Mouse (Mus musculus) heart, embryonic 16.5 days (tissue): ENCODE measurements around the gene Klhdc4. TPM values are rescaled to one million over a fixed set of nuclear protein-coding genes. Genes with fewer than 3 reads are reported as not detected.

ENCODE experiments used
- ATAC-seq: fragments of 200-750 bp; cut with Nextera tagmentation; replicated peaks from 2 replicates; pipeline ENCODE4 v1.8.0; 2017; ENCODE audit warnings: moderate number of reproducible peaks; ENCODE audit not compliant: insufficient read depth, low FRiP score; ENCODE audit errors: extremely low read depth
- H3K27ac ChIP-seq: fragments of 300-500 bp; sonication (generic); 2 replicates; pipeline ENCODE4 v1.5.1; 2014; ENCODE audit warnings: mild to moderate bottlenecking, low read length, control low read depth, moderate library complexity
- H3K27me3 ChIP-seq: fragments of 300-500 bp; sonication (generic); 2 replicates; pipeline ENCODE4 v1.6.1; 2014; ENCODE audit warnings: low read length, mixed read lengths; ENCODE audit not compliant: control insufficient read depth, insufficient read depth
- H3K36me3 ChIP-seq: fragments of 300-500 bp; sonication (generic); 2 replicates; pipeline ENCODE4 v1.6.1; 2014; ENCODE audit not compliant: control insufficient read depth, insufficient read depth
- H3K4me1 ChIP-seq: fragments of 300-500 bp; sonication (generic); 2 replicates; pipeline ENCODE4 v1.6.1; 2014; ENCODE audit warnings: low read length, mixed read lengths; ENCODE audit not compliant: control insufficient read depth, insufficient read depth
- H3K4me2 ChIP-seq: fragments of 300-500 bp; sonication (generic); 2 replicates; pipeline ENCODE4 v1.6.1; 2014; ENCODE audit warnings: low read depth, mild to moderate bottlenecking, control low read depth, low read length
- H3K4me3 ChIP-seq: fragments of 300-500 bp; sonication (generic); 2 replicates; pipeline ENCODE4 v1.5.1; 2014; ENCODE audit warnings: mild to moderate bottlenecking, control low read depth, low read length
- H3K9ac ChIP-seq: fragments of 300-500 bp; sonication (generic); 2 replicates; pipeline ENCODE4 v1.6.1; 2014; ENCODE audit warnings: low read length, control low read depth
- H3K9me3 ChIP-seq: fragments of 300-500 bp; sonication (generic); replicated peaks from 2 replicates; pipeline ENCODE4 v1.6.1; 2016; ENCODE audit warnings: low read length; ENCODE audit not compliant: control insufficient read depth
- WGBS: fragments of 180-500 bp; shearing (Covaris S2); extraction: QIAGEN DNeasy Blood & Tissue Kit; methylation state at CpG from one replicate; pipeline ENCODE4 v1.1.7; 2014; 5-methylcytosine and 5-hydroxymethylcytosine counted together
- polyA plus RNA-seq: library from polyadenylated mRNA; unstranded; fragments of >200 nt; fragmentation: Nextera tagmentation; extraction: Ambion mirVana; gene quantifications from 2 replicates; pipeline ENCODE4 v1.2.1, GENCODE M21; 2015

Klhdc4 gene
- polyA plus RNA-seq, 1 experiment from 2014 or later, result 27.0 TPM

- no peak overlapping the region for H3K27ac ChIP-seq
- H3K9me3 ChIP-seq, result no peaks in the 10 kb centered on the region
- no peaks in the 10 kb centered on the region for H3K36me3 ChIP-seq
- no peak overlapping the region for H3K9ac ChIP-seq
- ATAC-seq, result no peak
- H3K27me3 ChIP-seq, result 0 out of 2 replicates have a peak, but pooled peaks cover 4% of the 10 kb centered on the region
- WGBS, result 78% methylated on average over 7 of the region's 7 CpGs
- H3K4me3 ChIP-seq, result no peak overlapping the region
- peaks cover 9% of the 10 kb centered on the region for H3K4me1 ChIP-seq
- H3K4me2 ChIP-seq, result no peak overlapping the region
Measured at GRCm38 (mm10) chr8:121868896-121869295, 39.5 kb upstream of the Klhdc4 start.

DNA sequence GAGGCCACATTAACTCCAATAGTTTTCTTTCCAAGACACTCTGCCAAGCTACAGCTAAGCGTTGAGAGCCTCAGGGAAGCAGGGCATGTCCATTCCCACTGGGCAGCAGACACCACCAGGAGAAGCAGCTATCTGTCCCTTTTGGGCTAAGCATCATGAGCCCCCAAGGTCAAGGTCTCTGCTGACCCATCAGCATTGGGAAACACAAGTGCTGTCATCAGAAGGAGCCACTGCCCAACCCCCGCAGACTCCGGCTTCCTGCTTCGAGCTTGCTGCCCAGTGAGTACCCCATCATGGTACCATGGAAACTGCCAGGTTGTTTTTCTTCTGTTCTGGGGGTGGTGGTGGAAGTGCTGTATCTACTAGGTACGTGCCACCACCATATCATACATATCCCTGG lies 38.8 kb upstream of the Klhdc4 start:
- H3K9me3 ChIP-seq, result no peaks in the 10 kb centered on the region
- H3K4me2 ChIP-seq, result no peak overlapping the region
- H3K36me3 ChIP-seq, result no peaks in the 10 kb centered on the region
- no peak overlapping the region for H3K4me3 ChIP-seq
- H3K4me1 ChIP-seq, result peaks cover 9% of the 10 kb centered on the region; the same call in 1 of the 2 replicates
- no peak for ATAC-seq
- 79% methylated on average over 5 of the region's 5 CpGs for WGBS
- 0 out of 2 replicates have a peak, but pooled peaks cover 4% of the 10 kb centered on the region for H3K27me3 ChIP-seq
- no peak overlapping the region for H3K9ac ChIP-seq
- H3K27ac ChIP-seq, result no peak overlapping the region

GRCm38 (mm10) chr8:121865356-121865755 lies 36.0 kb upstream of the Klhdc4 start:
- no peak for ATAC-seq
- H3K9ac ChIP-seq, result no peak overlapping the region
- whole genome bisulfite sequencing, result 75% methylated on average over 8 of the region's 8 CpGs
- no peak overlapping the region for H3K27ac ChIP-seq
- H3K4me1 ChIP-seq, result no peaks in the 10 kb centered on the region
- no peaks in the 10 kb centered on the region for H3K27me3 ChIP-seq
- H3K4me2 ChIP-seq, result no peak overlapping the region
- H3K4me3 ChIP-seq, result no peak overlapping the region
- no peaks in the 10 kb centered on the region for H3K9me3 ChIP-seq
- H3K36me3 ChIP-seq, result no peaks in the 10 kb centered on the region

- 52% methylated on average over 12 of the region's 12 CpGs for WGBS
- Histone ChIP-seq H3K4me2 (no peak overlapping the region), H3K4me3 (no peak overlapping the region), H3K27ac (no peak overlapping the region), H3K27me3 (no peaks in the 10 kb centered on the region), H3K36me3 (no peaks in the 10 kb centered on the region), H3K9me3 (no peaks in the 10 kb centered on the region), H3K9ac (no peak overlapping the region), H3K4me1 (no peaks in the 10 kb centered on the region)
- ATAC-seq, result peak; percentile 54
Measured at GRCm38 (mm10) chr8:121861806-121862548, 32.6 kb upstream of the Klhdc4 start.

DNA sequence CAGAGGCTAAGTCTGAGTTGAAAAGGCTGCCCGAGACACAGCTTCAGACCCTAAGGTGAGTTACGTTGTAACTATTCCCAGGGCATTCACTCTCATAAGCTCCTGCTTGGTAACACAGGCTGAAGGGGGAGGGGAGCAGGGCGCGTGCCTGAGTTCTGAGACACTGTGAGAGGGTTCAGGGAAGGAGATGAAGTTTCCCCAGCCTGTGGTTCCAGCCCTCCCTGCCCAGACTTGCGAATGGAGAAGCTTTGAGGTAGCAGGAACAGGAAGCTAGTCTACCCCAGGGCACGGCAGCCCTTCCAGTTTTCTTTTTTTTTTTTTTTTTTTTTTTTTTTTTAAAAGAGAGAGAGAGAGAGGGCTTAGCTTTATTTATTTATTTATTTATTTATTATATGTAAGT lies 31.9 kb upstream of the Klhdc4 start:
- no peaks in the 10 kb centered on the region for H3K36me3 ChIP-seq
- 49% methylated on average over 6 of the region's 6 CpGs for WGBS
- no peak overlapping the region for H3K4me2 ChIP-seq
- no peaks in the 10 kb centered on the region for H3K4me1 ChIP-seq
- no peak overlapping the region for H3K9ac ChIP-seq
- ATAC-seq, result no peak
- H3K27ac ChIP-seq, result no peak overlapping the region
- no peaks in the 10 kb centered on the region for H3K9me3 ChIP-seq
- H3K27me3 ChIP-seq, result no peaks in the 10 kb centered on the region
- H3K4me3 ChIP-seq, result no peak overlapping the region

DNA sequence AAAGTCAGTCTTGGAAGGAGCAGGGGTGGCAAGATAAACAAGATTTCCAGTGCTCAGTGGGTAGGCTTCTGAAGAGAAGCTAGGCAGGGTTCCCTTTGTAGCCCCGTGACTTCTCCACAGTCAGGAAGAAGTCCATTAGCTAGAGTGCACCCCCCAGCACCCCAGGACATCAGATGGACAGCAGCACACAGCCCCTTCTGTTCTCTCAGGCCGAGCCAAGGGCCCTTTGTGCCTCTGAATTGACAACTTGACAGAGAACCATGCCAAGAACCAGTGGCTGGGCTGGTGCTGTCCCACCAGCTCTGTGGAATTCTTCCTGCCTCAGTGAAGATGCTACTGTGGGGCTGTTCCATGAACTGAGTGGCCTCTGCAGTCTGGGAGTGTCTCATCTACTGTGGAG lies 28.4 kb upstream of the Klhdc4 start:
- peaks cover 6% of the 10 kb centered on the region for H3K4me1 ChIP-seq
- H3K9me3 ChIP-seq, result no peaks in the 10 kb centered on the region
- WGBS, result 38% methylated on average over 2 of the region's 2 CpGs
- H3K9ac ChIP-seq, result no peak overlapping the region
- no peaks in the 10 kb centered on the region for H3K27me3 ChIP-seq
- no peaks in the 10 kb centered on the region for H3K36me3 ChIP-seq
- H3K4me3 ChIP-seq, result no peak overlapping the region
- H3K27ac ChIP-seq, result no peak overlapping the region
- H3K4me2 ChIP-seq, result no peak overlapping the region
- no peak for ATAC-seq

DNA sequence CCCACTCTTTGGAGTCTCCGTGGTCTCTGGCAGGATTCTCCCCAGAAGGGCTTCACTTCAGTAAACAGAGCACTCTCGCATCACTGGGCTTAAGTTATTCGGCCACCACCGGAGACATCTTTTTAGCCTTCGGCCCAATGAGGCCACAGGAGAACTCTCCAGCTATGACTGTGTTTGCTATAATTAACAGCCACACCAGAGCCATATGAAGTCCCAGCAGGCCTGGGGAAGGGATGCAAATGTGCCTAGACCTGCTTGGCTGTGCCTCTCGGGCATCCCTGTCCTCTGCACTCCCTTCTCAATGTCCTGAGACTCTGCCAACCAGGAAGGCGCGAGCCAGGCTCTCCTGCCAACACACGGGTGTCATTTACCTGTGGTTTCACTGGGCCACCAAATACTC lies 28.0 kb upstream of the Klhdc4 start:
- no peaks in the 10 kb centered on the region for H3K36me3 ChIP-seq
- WGBS, result 64% methylated on average over 9 of the region's 9 CpGs
- H3K4me1 ChIP-seq, result peaks cover 9% of the 10 kb centered on the region
- no peak overlapping the region for H3K4me3 ChIP-seq
- no peak for ATAC-seq
- no peak overlapping the region for H3K4me2 ChIP-seq
- no peak overlapping the region for H3K27ac ChIP-seq
- H3K9me3 ChIP-seq, result no peaks in the 10 kb centered on the region
- H3K9ac ChIP-seq, result no peak overlapping the region
- H3K27me3 ChIP-seq, result no peaks in the 10 kb centered on the region

- no peaks in the 10 kb centered on the region for H3K9me3 ChIP-seq
- H3K27me3 ChIP-seq, result no peaks in the 10 kb centered on the region
- ATAC-seq, result no peak
- no peak overlapping the region for H3K27ac ChIP-seq
- 81% methylated on average over 14 of the region's 14 CpGs for WGBS
- no peak overlapping the region for H3K4me3 ChIP-seq
- H3K36me3 ChIP-seq, result no peaks in the 10 kb centered on the region
- no peak overlapping the region for H3K9ac ChIP-seq
- peaks cover 13% of the 10 kb centered on the region for H3K4me1 ChIP-seq
- no peak overlapping the region for H3K4me2 ChIP-seq
Measured at GRCm38 (mm10) chr8:121856071-121856746, 26.8 kb upstream of the Klhdc4 start.

DNA sequence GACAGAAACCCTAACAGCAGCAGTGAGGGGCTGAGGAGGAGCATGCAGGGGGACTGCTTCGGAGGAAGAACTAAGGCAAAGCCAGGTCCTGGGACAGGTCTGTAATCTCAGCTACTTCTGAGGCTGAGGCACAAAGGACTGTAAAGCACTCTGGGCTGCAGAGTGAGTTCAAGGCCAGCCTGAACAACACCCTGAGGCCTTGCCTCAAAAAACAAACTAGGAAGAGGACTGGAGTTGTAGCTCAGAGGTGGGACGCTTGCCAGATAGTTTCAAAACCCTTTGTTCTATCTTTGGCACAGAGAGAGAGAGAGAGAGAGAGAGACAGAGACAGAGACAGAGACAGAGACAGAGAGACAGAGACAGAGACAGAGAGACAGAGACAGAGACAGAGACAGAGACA lies 24.2 kb upstream of the Klhdc4 start:
- Histone ChIP-seq H3K27me3 (no peaks in the 10 kb centered on the region), H3K9ac (0 out of 2 replicates have a peak overlapping the region, but pooled peaks have one; percentile 4), H3K27ac (no peak overlapping the region), H3K4me1 (peaks cover 15% of the 10 kb centered on the region), H3K9me3 (no peaks in the 10 kb centered on the region), H3K4me2 (no peak overlapping the region), H3K4me3 (no peak overlapping the region), H3K36me3 (no peaks in the 10 kb centered on the region)
- no peak for ATAC-seq
- WGBS, result 66% methylated on average over 2 of the region's 2 CpGs
